Mouse (Mus musculus): Measurements from ENCODE around the gene Msn.
"Not testable (repeated sequence)": the region's sequence is repeated elsewhere in the genome, so short reads cannot be mapped to it uniquely, and the experiment has no call there.

Msn gene

DNA sequence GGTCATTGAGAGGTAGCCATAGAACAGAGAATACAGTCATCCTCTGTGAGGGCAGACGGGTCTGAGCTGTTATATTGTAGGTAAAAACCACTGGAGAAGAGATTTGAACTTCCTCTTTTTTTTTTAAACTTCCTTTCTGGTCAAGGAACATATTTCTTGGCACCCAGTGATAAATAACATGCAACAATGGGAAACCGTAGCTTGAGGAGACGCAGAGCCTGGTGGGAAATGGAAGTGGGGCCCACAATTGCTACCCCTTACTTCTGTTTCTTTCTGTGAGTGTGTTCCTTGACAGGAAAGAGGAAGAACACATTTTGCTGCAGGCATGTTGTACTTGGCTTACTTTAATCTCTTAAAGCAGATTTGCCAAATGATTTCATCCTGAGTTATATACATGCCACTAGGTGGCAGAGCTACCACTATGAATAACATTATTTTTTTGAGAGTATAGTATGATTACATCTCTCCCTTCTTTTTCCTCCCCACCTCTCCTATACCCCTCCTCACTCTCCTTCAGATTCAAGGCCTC is 49.2 kb downstream of the Msn start:
- DNase-seq (ENCODE audit: low spot score): no peak

DNA sequence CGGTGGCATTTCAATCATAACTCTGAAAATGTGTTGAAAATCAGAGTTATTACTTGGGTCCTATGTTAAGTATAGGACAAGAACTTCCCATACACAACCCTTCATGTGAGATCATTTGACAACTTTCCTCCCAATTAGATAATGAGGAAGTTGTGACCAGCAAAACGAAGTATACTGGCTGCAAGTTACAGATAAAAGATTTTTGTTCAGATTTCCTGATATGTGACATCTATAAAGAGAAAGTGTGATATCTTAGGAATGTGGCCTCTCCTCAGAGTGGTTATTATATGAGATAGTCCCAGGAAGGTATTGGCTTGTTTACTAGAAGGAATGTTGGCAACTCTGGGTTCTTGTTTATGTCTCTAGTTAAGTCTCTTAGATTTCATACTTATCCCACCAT is 52.4 kb downstream of the Msn start:
- no peak for DNase-seq (ENCODE audit: low spot score)

DNA sequence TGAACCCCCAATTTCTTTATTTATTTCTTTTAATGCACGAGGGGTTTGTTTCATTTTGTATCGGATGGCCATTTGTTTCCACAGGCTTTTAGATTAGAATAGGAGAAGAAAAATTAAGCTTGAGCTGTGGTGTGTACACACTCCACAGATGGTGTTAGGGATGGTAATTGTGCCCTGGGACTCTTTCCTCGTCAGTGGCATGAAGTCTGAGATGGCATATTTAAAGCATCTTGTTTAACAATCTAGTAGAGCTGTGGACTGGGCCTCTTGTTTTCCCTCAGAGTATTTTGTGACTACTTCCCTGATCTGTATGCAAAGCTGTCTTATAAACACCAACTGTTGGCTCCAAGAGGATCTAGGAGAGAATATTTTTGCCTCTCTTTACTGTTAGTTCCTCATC is 57.5 kb downstream of the Msn start:
- no peak for DNase-seq (ENCODE audit: low spot score)

DNA sequence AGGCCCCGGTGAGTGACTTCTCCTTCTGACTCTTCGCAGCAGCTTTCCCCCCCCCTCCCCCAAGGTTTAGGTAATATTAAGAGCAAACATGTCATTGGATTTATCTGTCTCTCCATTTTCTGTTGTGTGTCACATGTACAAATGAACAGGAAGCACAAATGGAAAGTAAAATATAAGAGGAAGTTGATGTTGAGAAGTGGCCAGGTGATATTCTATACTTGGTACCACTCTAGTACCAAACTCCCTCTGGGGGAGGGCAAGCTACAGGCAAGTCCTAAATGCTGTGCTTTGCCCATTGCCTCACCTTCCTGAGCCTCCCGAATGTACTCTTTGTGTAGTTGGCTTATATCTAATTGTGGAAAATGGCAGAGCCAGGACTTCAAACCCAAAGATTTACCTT is 62.1 kb downstream of the Msn start:
- DNase-seq (ENCODE audit: low spot score): no peak

DNA sequence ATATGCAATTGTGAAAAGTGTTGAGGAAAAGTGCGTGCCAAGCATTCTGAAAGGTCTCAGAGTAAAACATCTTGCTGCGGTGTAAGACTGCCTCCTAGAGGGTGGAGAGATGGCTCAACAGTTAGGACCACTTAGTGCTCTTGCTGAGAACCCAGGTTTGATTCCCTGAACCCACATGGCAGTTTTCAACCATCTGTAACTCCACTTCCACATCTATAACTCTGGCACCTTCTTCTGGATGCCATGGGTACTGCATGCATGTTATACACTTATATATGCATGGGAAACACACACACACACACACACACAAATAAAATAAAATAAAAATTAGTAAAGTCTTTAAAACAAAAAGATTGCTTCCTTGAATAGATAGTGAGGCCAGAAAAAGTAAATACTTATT is 66.7 kb downstream of the Msn start:
- DNase-seq (ENCODE audit: low spot score): peak; percentile 29

DNA sequence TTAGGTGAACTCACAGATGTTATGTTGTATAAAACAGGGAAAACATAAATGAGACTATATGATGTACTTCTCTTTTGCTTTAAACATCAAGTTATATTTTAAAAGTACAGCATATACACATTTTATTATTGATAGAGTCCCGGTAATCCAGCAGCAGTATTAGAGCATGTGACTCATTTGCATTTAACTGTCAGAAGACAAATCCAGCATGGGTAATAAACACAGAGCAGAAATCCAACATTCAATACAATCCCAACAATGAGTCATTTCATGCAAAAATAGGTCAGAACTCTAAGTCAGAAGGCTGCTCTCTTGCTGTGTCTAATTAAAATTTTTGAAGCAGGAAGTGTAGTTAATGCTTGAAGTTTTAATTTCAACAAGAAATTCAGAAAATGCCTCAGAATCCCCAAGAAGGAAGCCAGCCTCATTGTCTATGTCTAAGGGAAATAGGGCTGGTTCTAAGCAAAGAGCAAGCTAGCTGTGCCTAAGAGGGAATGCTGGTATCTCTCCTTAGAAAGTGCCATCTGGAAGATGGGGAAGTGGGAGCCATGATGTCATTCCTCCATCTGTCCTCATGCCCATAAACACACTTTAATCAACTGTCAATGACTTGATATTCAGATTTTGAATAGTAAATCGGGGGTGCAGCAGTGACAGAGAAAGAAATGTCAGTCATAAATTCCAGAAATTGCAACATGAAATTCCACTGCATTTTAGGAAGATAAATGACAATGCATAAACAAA is 76.0 kb downstream of the Msn start:
- no peak for DNase-seq (ENCODE audit: low spot score)

DNA sequence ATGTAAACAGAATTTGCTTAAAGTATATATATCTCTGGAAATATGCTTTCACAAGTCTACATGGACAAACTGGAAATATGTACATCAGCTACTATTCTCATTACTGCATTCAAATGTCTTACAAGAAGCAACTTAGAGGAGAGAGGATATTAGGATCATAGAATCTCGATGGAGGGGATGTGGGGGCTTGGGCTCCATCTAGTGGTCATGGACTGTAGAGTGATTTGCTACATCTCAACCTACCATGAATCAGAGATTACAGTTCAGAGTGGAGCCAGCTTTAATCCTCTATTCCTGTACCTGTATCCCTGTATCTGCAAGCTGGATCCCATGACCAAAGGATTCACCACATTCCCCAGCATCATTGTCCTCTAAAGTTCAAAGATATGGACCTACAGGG is 82.6 kb downstream of the Msn start:
- peak; percentile 39 for DNase-seq (ENCODE audit: low spot score)

DNA sequence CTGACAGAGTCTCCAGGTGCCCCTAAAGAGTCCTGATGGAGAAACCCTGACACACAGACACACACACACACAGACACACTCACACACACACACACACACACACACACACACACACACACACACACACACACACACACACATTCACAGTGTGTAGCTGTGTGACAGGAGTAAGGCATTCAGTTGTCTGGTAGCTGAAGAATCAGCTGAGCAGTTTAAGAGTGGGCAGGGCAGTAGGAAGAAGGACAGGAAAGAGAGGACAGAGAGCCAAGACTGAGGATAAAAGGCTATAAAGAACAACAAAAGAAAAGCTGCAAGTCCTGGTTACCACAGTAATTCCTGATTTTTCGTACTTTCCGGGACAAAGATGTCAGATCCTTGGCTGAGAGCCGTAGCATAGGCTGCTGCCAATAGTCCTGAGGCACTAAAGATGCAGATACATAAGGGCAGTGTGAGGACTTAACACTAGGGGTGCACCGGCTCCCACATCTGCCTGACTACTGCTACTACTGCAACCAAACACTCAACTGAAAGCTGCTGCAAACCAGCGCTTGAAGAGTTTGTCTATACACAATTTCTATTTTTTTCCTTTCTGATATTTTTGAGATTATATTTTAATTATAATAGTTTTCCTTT is 88.4 kb downstream of the Msn start:
- DNase-seq (ENCODE audit: low spot score): no peak

DNA sequence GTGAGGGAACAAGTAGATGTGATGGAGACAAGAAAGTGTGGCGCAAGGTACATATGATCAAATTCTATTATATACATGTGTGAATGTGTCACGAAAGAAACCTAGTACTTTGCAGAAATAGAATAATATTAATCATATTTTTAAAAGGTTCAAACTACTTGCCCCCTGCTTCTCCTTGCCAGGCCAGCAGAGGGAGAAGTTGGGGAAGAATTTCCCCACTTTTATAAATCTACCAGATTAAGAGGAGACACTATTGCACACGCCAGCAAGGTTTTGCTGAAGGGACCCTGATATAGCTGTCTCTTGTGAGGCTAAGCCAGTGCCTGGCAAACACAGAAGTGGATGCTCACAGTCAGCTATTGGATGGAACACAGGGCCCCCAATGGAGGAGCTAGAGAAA is 109.3 kb downstream of the Msn start:
- DNase-seq (ENCODE audit: low spot score): not testable (repeated sequence)

DNA sequence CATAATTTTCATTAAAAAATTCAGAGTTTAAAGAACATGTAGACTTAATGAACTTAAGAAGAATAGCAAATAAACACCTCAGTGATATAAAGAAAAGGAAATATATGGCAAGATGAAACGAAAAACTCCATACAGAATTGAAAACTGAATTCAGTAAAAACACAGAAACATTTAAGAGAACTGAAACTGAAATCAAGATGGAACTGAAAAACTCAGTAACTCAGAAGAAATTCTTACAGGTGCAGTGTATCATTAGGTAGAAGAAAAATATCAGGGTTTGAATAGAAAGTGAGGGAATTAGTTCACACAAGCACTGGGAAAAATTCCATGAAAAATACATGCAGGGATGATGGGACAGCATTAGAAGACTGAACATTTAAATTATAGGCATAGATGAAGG is 111.0 kb downstream of the Msn start:
- DNase-seq (ENCODE audit: low spot score): no peak

DNA sequence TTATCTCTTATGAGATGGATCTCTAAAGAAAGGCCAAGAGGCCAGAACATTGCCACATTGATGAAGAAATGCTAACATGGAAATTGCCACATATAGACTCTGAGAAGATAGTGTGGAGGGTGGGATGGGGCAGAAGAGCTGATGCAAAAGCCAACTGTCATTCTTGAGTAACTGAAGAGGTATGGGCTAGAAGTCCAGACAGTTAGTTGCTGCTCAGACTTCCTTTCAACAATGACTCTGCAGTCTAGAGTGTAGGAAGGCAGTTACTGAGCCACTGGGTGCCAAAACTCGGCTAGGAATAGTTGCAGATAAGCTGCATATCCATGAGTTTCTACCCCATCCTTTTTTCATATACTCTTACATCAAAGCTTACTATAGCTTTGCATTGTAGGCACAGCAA is 122.2 kb downstream of the Msn start:
- no peak for DNase-seq (ENCODE audit: low spot score)
